Mouse (Mus musculus): Measurements from ENCODE around the gene Pbx1. TPM values are rescaled to one million over a fixed set of nuclear protein-coding genes. Genes with fewer than 3 reads are reported as not detected.

Gene Pbx1
- polyA plus RNA-seq, 1 experiment = 0.08 TPM

DNA sequence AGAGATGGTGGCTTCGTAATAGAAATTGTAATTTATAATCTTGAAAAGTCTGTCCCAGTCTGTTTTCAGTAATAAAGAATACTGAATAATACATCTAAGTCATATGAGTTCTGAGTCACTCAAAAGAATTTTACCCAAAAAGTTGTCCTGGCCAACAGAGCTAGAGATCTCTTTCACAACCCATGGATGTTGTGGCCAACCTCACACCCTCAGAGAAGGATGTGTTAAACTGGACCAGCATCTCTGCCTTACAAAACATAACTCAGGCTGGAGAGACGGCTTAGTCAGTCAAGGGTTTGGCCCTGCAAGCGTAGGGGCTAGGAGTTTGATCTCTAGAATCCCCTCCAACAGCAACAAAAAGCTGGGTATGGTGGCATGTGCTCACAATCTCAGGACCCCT is 171.7 kb downstream of the Pbx1 start:
- no peaks in the 10 kb centered on the region for H3K27me3 ChIP-seq (ENCODE audit: control insufficient read depth)
- H3K9me3 ChIP-seq (ENCODE audit: control insufficient read depth, low read length) = no peaks in the 10 kb centered on the region
- H3K36me3 ChIP-seq (ENCODE audit: control insufficient read depth) = no peaks in the 10 kb centered on the region
- no peak for TF ChIP-seq TAL1 (IDR thresholded peaks at IDR 0.05; ENCODE audit: low read length)
- TF ChIP-seq GATA1 (IDR thresholded peaks at IDR 0.05; ENCODE audit: low read length) = no peak
- H3K4me1 ChIP-seq (ENCODE audit: control insufficient read depth) = no peaks in the 10 kb centered on the region
- no peak overlapping the region for H3K4me3 ChIP-seq (replicated peaks)

DNA sequence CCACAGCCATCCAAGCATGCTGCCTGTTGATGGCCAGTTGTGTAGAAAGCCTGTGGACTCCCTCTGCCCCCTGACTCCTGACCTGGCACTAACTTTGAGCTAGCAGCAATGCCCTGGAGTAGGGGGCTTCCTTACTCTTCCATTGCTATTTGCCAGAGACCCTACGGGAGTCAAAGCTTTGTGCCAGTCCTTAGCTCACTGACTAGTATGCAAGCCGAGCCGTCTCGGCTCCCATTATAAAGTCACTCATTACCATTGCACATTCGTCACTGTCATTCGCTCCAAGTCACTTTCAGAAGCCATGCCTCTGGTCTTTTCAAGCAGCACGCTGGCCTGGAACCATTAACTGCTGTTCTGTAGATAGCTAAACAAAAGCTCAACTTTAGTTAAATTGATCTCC is 173.2 kb downstream of the Pbx1 start:
- H3K4me3 ChIP-seq (replicated peaks) = no peak overlapping the region
- no peaks in the 10 kb centered on the region for H3K4me1 ChIP-seq (ENCODE audit: control insufficient read depth)
- H3K36me3 ChIP-seq (ENCODE audit: control insufficient read depth) = no peaks in the 10 kb centered on the region
- H3K9me3 ChIP-seq (ENCODE audit: control insufficient read depth, low read length) = no peaks in the 10 kb centered on the region
- no peak for TF ChIP-seq TAL1 (IDR thresholded peaks at IDR 0.05; ENCODE audit: low read length)
- no peak for TF ChIP-seq GATA1 (IDR thresholded peaks at IDR 0.05; ENCODE audit: low read length)
- H3K27me3 ChIP-seq (ENCODE audit: control insufficient read depth) = no peaks in the 10 kb centered on the region

DNA sequence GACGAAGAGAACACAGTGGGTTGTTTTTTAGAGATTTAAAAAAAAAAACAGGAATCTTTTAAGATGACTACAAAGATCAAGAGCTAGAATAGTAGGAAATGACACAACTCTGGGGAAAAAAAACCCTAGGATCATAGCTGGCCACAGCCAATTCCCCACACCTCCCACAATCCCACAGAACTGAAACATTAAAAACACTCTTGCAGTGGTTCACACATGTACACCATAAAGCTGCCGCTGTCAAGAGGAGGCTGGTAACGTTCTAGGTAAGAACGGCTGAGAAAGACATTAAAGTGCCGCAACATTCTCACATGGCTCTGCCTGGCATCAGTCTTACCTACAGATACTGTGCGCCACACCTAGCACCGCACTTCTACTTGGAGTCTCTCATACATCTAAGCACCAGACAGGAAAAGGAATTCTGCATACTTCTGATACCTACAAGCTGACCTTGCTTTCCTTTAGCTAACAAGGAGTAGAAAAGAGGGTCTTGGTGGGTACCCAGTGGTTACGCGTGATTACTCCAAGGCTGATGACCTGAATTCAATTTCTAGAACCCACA is 176.6 kb downstream of the Pbx1 start:
- Histone ChIP-seq H3K36me3 (ENCODE audit: control insufficient read depth) (no peaks in the 10 kb centered on the region), H3K27me3 (ENCODE audit: control insufficient read depth) (no peaks in the 10 kb centered on the region), H3K4me3 (replicated peaks) (no peak overlapping the region), H3K9me3 (ENCODE audit: control insufficient read depth, low read length) (no peaks in the 10 kb centered on the region), H3K4me1 (ENCODE audit: control insufficient read depth) (no peaks in the 10 kb centered on the region)
- TF ChIP-seq GATA1 (IDR thresholded peaks at IDR 0.05; ENCODE audit: low read length) (no peak), TAL1 (IDR thresholded peaks at IDR 0.05; ENCODE audit: low read length) (no peak)

DNA sequence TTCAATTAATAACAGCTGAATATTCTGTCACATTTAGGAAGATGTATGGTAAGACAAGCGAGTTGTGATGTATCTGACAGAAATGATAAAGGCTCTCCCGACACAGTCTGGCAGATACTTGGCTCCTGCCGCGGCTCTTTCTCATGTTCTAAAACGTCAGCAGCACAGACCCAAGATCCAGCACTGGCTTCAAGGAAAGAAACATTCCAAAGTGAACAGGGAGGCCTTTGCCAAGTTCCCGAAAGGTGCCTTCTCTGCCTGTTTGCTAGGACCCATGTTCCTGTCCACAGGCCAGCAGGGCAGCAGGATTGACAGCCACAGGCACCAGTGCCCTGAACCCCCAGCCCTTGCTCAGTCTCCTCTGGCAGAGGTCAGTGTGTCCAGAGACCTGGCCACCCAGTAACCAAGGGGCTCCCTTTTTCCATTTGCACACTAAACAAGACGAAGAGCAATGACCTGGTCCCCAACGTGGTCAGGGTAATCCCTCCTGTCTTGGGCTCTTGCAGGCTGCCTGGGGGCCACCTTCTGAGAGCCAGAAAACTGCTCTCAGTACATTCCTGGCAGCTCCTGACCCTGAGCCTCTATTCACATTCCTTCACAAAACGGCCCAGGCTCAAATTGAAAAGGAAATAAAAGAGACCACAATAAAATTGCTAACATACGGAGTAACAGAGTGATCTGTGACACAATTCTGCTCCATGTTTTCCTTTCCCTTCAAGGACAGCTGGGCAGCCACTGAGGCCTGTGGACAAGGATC is 184.9 kb downstream of the Pbx1 start:
- Histone ChIP-seq H3K4me1 (ENCODE audit: control insufficient read depth) (no peaks in the 10 kb centered on the region), H3K4me3 (replicated peaks) (no peak overlapping the region), H3K36me3 (ENCODE audit: control insufficient read depth) (no peaks in the 10 kb centered on the region), H3K9me3 (ENCODE audit: control insufficient read depth, low read length) (no peaks in the 10 kb centered on the region), H3K27me3 (ENCODE audit: control insufficient read depth) (no peaks in the 10 kb centered on the region)
- TF ChIP-seq TAL1 (IDR thresholded peaks at IDR 0.05; ENCODE audit: low read length) (no peak), GATA1 (IDR thresholded peaks at IDR 0.05; ENCODE audit: low read length) (no peak)

DNA sequence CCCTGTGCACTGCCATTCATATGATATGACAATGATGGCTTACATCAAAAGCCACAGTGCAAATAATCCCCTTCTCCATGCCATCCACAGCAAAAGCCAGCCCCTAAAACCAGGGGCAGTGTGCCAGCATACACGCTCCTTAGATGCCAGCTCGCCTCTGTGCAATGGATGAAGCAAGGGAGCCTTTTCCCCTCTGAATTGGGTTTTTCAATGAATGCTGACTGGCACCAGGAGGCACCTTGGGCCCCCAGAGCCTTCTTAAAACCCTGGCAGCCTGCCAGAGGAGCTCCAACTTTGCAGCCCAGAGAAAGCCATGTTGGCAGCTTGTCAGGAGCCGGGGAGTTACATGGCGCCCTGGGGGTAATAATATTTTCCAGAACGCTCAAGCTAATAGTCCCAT is 186.5 kb downstream of the Pbx1 start:
- no peaks in the 10 kb centered on the region for H3K4me1 ChIP-seq (ENCODE audit: control insufficient read depth)
- no peak for TF ChIP-seq GATA1 (IDR thresholded peaks at IDR 0.05; ENCODE audit: low read length)
- TF ChIP-seq TAL1 (IDR thresholded peaks at IDR 0.05; ENCODE audit: low read length) = no peak

DNA sequence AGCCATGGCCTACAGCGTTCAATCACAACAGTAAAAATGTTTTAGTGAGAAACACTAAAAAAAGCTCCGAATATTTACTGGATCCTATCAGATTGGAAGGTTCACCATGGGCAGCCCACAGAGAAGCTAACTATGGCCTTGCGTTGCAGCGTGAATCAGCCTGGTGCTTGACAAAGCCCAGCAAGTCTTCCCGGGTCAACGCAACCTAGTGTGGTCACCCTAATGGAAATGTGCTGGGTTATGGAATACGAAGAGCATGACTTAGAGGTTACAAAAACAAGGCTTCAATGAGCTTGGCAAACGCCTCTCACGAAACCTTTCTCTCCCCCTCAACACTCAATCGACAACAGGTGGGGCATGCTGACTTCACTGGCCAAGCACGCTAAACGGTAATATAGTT is 188.3 kb downstream of the Pbx1 start:
- Histone ChIP-seq H3K4me3 (replicated peaks) (no peak overlapping the region), H3K4me1 (ENCODE audit: control insufficient read depth) (no peaks in the 10 kb centered on the region), H3K9me3 (ENCODE audit: control insufficient read depth, low read length) (no peaks in the 10 kb centered on the region), H3K36me3 (ENCODE audit: control insufficient read depth) (no peaks in the 10 kb centered on the region), H3K27me3 (ENCODE audit: control insufficient read depth) (no peaks in the 10 kb centered on the region)
- TF ChIP-seq TAL1 (IDR thresholded peaks at IDR 0.05; ENCODE audit: low read length) (no peak), GATA1 (IDR thresholded peaks at IDR 0.05; ENCODE audit: low read length) (no peak)

More for the DNA sequence above, 186.5 kb downstream of the Pbx1 start:
- Histone ChIP-seq H3K4me3 (replicated peaks) (no peak overlapping the region), H3K27me3 (ENCODE audit: control insufficient read depth) (no peaks in the 10 kb centered on the region), H3K36me3 (ENCODE audit: control insufficient read depth) (no peaks in the 10 kb centered on the region), H3K9me3 (ENCODE audit: control insufficient read depth, low read length) (no peaks in the 10 kb centered on the region)

DNA sequence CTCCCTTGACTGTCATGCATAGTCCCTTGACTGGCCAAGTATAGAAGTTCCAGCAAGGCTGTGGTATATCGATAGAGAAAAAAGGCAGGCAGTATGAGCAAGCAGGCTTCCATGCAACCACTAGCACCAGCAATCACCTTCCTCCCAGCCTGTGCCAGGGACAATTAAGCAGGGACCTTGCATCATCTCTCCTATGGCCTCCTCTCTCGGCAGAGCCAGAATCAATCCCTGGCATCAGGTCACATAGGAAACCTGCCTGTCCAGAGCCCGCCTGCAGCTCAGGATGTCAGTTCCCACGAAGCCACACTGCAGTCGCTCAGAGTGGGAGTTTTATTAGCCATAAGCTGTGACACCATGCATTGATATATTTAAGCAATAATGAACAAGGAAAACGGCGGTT is 189.0 kb downstream of the Pbx1 start:
- Histone ChIP-seq H3K4me3 (replicated peaks) (no peak overlapping the region), H3K4me1 (ENCODE audit: control insufficient read depth) (no peaks in the 10 kb centered on the region), H3K27me3 (ENCODE audit: control insufficient read depth) (no peaks in the 10 kb centered on the region), H3K9me3 (ENCODE audit: control insufficient read depth, low read length) (no peaks in the 10 kb centered on the region), H3K36me3 (ENCODE audit: control insufficient read depth) (no peaks in the 10 kb centered on the region)
- no peak for TF ChIP-seq TAL1 (IDR thresholded peaks at IDR 0.05; ENCODE audit: low read length)
- TF ChIP-seq GATA1 (IDR thresholded peaks at IDR 0.05; ENCODE audit: low read length) = no peak

DNA sequence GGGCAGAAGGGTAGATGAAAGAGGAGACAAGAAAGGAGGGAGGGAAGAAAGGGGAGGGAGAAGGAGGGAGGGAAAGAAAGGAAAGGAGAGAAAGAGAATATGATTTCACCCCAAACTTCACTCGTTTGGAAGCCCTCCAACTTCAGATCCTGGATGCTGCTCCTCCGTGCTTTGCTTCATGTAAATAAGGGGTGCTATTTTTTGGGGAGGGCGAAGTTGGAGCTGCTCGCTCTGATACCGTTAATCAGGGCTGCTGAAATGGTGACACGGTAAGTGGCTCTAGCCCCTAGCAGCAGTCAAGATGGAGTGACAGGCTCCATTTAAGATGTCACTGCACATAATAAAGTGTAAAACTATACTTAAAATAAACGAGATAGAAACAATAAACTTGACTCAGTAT is 190.8 kb downstream of the Pbx1 start:
- no peak for TF ChIP-seq TAL1 (IDR thresholded peaks at IDR 0.05; ENCODE audit: low read length)
- TF ChIP-seq GATA1 (IDR thresholded peaks at IDR 0.05; ENCODE audit: low read length) = no peak

DNA sequence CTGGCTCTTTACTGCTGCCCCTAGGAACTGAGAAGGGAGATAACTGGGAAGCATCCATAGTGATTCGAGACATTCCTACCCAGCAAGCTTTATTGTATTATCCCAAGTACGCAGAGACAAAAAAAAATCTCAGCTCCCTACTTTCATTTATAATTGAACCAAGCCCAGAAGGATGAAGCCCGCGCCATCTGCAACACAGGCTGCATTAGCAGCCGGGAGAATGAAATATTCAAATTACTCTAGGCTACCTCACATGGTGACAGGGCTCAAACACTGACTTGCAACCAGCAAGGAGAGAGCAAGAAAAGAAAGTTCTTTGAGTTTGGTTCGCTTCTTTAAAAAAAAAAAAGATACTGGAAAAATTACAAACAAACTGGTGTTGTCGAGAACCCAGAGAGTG is 191.2 kb downstream of the Pbx1 start:
- Histone ChIP-seq H3K4me3 (replicated peaks) (no peak overlapping the region), H3K4me1 (ENCODE audit: control insufficient read depth) (no peaks in the 10 kb centered on the region), H3K36me3 (ENCODE audit: control insufficient read depth) (no peaks in the 10 kb centered on the region), H3K27me3 (ENCODE audit: control insufficient read depth) (no peaks in the 10 kb centered on the region), H3K9me3 (ENCODE audit: control insufficient read depth, low read length) (no peaks in the 10 kb centered on the region)
- TF ChIP-seq TAL1 (IDR thresholded peaks at IDR 0.05; ENCODE audit: low read length) (no peak), GATA1 (IDR thresholded peaks at IDR 0.05; ENCODE audit: low read length) (no peak)

More for the DNA sequence above, 190.8 kb downstream of the Pbx1 start:
- Histone ChIP-seq H3K27me3 (ENCODE audit: control insufficient read depth) (no peaks in the 10 kb centered on the region), H3K36me3 (ENCODE audit: control insufficient read depth) (no peaks in the 10 kb centered on the region), H3K9me3 (ENCODE audit: control insufficient read depth, low read length) (no peaks in the 10 kb centered on the region), H3K4me3 (replicated peaks) (no peak overlapping the region), H3K4me1 (ENCODE audit: control insufficient read depth) (no peaks in the 10 kb centered on the region)
